ENCODE assay signal across 18 mouse cellular contexts in genomic region chr17:5327480-5328180, GRCm38 (mm10).
DNase-seq lines count a peak whose midpoint lies in the region; ATAC-seq and TF ChIP-seq lines count a peak whose summit lies in the region.
"Had no signal": no experiment of that assay in that cellular context is flagged by ENCODE, and none has a peak within 500 bp of the region (broad histone marks: within the 10 kb centered on the region; RNA-seq: fewer than 3 reads in every experiment).

No protein-coding gene starts in this region.

- peaks cover 57% of the 10 kb centered on the region for H3K4me1 ChIP-seq in bone marrow macrophage, adult 2 months (ENCODE audit: control insufficient read depth, insufficient read depth, low read length)

- no peak for DNase-seq in left cerebral cortex, adult 2 months (ENCODE audit: extremely low spot score in 1 of 2, low spot score in 2 of 2)
- DNase-seq in left cerebral cortex, adult 9 months (ENCODE audit: low spot score in 2 of 2) = no peak
- DNase-seq in natural killer cell, adult 2 months (ENCODE audit: low spot score in 2 of 2) = peak; percentile 44 to 57
- no peak for DNase-seq in cerebellum, postnatal 25 days
- DNase-seq: cerebellum, adult 9-11 months; gastrocnemius, postnatal 25 days; heart, postnatal 14 days; kidney, postnatal 10 days; right cerebral cortex, postnatal 25 days; thymus, postnatal 25 days had no signal

- no peak for TF ChIP-seq POLR2A in bone marrow macrophage, adult 2 months (IDR thresholded peaks at IDR 0.05; ENCODE audit: borderline replicate concordance, low read depth, low read length)

- H3K27ac ChIP-seq in left cerebral cortex, adult 2 months = 0 out of 2 replicates have a peak overlapping the region, but pooled peaks have one; percentile 15
- H3K27ac ChIP-seq in bone marrow macrophage, adult 2 months (ENCODE audit: insufficient read depth, low read depth, low read length) = peak overlapping the region; percentile 86
- H3K27ac ChIP-seq: embryonic facial prominence, embryonic 13.5 days; limb, embryonic 15.5 days; midbrain, embryonic 12.5 days; neural tube, embryonic 13.5 days had no signal

- intact Hi-C loops in left cerebral cortex, adult 2 months (cut with DNase I) = loop anchor here (5.0 kb wide), 1 partner anchor 55 kb away; no protein-coding TSS in a partner anchor

- TF ChIP-seq CTCF in left cerebral cortex, adult 2 months (IDR thresholded peaks at IDR 0.05) = no peak
- TF ChIP-seq CTCF in bone marrow macrophage, adult 2 months (IDR thresholded peaks at IDR 0.05; ENCODE audit: low read depth, low read length) = no peak

- H3K4me3 ChIP-seq in left cerebral cortex, adult 2 months = no peak overlapping the region
- H3K4me3 ChIP-seq in bone marrow macrophage, adult 2 months (ENCODE audit: insufficient read depth, low read length) = peak overlapping the region; percentile 8; the same call in 1 of the 2 replicates
- H3K4me3 ChIP-seq: embryonic facial prominence, embryonic 13.5 days; limb, embryonic 15.5 days; midbrain, embryonic 12.5 days; neural tube, embryonic 13.5 days had no signal

- peak; percentile 86 to 88 for ATAC-seq in hematopoietic stem cell, adult 5-6 weeks (replicated peaks in 1 of 2; ENCODE audit: insufficient read depth in 1 of 2, low FRiP score in 2 of 2, low TSS enrichment in 1 of 2, low read depth in 1 of 2, poor library complexity in 2 of 2, severe bottlenecking in 2 of 2)
- ATAC-seq in activated CD4-positive, CD25-positive, alpha-beta regulatory T cell, adult 4 months = no peak
- ATAC-seq: inflammation-experienced regulatory T-cells, adult 6 months had no signal

Comparison
In these comparisons a context has a peak if more than half of its experiments do, and no peak if none do; other contexts are left out.
1. DNase-seq: peak in natural killer cell, adult 2 months (2 of 2); none in left cerebral cortex, adult 2 months (0 of 2), left cerebral cortex, adult 9 months (0 of 2) and cerebellum, postnatal 25 days (0 of 2).